Comparison of ENCODE assay signal across 25 mouse cellular contexts in the genomic region with DNA sequence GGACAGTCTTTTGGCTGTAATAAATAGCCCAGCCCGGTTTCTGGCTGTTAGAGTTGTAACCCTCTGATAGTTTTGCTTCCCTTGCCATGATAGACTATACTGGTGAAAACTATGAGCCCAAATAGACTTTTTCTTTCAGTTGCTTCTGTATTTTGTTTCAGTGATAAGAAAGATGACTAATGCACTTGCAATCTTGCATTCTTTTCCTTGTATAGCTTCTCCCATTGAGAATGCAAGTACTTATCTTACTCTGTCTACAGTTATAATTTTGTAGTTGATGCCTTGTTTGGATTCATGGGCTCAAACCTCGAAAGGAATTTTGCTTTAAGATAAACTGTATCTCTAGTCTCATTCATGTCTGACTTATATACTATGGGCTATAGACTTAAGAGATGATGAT.
"Had no signal": no experiment of that assay in that cellular context is flagged by ENCODE, and none has a peak within 500 bp of the region (broad histone marks: within the 10 kb centered on the region; RNA-seq: fewer than 3 reads in every experiment).

No protein-coding gene starts in this region.

- H3K36me3 ChIP-seq: heart, embryonic 15.5 days; hindbrain, embryonic 13.5 days; hindbrain, embryonic 15.5 days; kidney, embryonic 15.5 days; limb, embryonic 10.5 days; limb, embryonic 12.5 days; liver, embryonic 13.5 days; liver, embryonic 15.5 days had no signal

- H3K27ac ChIP-seq: heart, adult 2 months; heart, embryonic 15.5 days; hindbrain, embryonic 13.5 days; hindbrain, embryonic 15.5 days; hindbrain, postnatal 0 days; kidney, embryonic 15.5 days; kidney, postnatal 0 days; limb, embryonic 10.5 days; limb, embryonic 12.5 days; liver, embryonic 13.5 days; liver, embryonic 15.5 days had no signal

- H3K4me3 ChIP-seq: heart, adult 2 months; heart, embryonic 15.5 days; hindbrain, embryonic 13.5 days; hindbrain, embryonic 15.5 days; kidney, embryonic 15.5 days; limb, embryonic 10.5 days; limb, embryonic 12.5 days; liver, embryonic 13.5 days; liver, embryonic 15.5 days had no signal

- DNase-seq: gastrocnemius, postnatal 14 days; gastrocnemius, postnatal 36 days; heart, adult 11 months; heart, adult 2 months; kidney, adult 11 months; kidney, adult 2 months; kidney, adult 9 months; kidney, postnatal 14 days; kidney, postnatal 36 days; layer of hippocampus, adult 9-11 months; layer of hippocampus, postnatal 36 days; liver; liver, embryonic 13.5 days had no signal

- H3K4me2 ChIP-seq: heart, embryonic 11.5 days; heart, embryonic 15.5 days; hindbrain, embryonic 13.5 days; hindbrain, embryonic 15.5 days; kidney, embryonic 15.5 days; limb, embryonic 12.5 days; liver, embryonic 11.5 days; liver, embryonic 13.5 days; liver, embryonic 15.5 days had no signal

- H3K27me3 ChIP-seq: heart, embryonic 15.5 days; hindbrain, embryonic 13.5 days; hindbrain, embryonic 15.5 days; kidney, embryonic 15.5 days; limb, embryonic 12.5 days; liver, embryonic 13.5 days; liver, embryonic 15.5 days had no signal

- H3K4me1 ChIP-seq: hindbrain, embryonic 13.5 days; hindbrain, embryonic 15.5 days; kidney, embryonic 15.5 days; limb, embryonic 10.5 days; limb, embryonic 12.5 days; liver, embryonic 13.5 days; liver, embryonic 15.5 days had no signal

- H3K9me3 ChIP-seq: heart, embryonic 15.5 days; hindbrain, embryonic 13.5 days; hindbrain, embryonic 15.5 days; kidney, embryonic 15.5 days; limb, embryonic 10.5 days; limb, embryonic 12.5 days; liver, embryonic 13.5 days; liver, embryonic 15.5 days had no signal

- ATAC-seq: hindbrain, postnatal 0 days; intestine, embryonic 16.5 days had no signal

- H3K9ac ChIP-seq: heart, embryonic 15.5 days; hindbrain, embryonic 13.5 days; hindbrain, embryonic 15.5 days; kidney, embryonic 15.5 days; limb, embryonic 12.5 days; liver, embryonic 13.5 days; liver, embryonic 15.5 days had no signal
